Mouse (Mus musculus) ZHBTc4 (cell line): ENCODE results near the gene Cep128.

Source experiments
- DNase-seq: peaks from one replicate; pipeline ENCODE4 v3.0.0-alpha.2; 2011; ENCODE audit warnings: low read depth, low spot score

Cep128 gene

DNA sequence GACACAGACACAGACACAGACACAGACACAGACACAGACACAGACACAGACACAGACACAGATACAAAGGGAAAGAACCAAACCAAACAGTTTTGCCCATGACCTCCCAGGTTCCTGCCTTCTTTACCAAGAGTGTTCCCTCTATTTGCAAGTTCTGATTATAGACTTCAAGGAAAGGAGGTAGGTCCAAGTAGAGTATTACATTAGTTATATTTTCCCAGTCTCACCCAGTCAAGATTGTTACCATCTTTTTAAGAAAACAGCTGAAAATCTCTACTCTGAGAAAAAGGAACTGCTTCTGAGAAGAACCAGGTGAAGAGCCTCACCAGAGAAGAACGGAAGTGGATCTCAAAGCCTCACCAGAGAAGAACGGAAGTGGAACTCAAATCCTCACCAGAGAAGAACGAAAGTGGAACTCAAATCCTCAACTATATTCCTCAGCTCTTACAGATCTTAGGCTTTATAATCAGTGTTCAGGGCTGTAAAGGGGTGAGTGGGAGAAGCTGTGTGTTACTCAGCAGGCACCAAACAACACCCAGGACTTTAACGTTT, 200.8 kb downstream of the Cep128 start:
- no peak for DNase-seq

DNA sequence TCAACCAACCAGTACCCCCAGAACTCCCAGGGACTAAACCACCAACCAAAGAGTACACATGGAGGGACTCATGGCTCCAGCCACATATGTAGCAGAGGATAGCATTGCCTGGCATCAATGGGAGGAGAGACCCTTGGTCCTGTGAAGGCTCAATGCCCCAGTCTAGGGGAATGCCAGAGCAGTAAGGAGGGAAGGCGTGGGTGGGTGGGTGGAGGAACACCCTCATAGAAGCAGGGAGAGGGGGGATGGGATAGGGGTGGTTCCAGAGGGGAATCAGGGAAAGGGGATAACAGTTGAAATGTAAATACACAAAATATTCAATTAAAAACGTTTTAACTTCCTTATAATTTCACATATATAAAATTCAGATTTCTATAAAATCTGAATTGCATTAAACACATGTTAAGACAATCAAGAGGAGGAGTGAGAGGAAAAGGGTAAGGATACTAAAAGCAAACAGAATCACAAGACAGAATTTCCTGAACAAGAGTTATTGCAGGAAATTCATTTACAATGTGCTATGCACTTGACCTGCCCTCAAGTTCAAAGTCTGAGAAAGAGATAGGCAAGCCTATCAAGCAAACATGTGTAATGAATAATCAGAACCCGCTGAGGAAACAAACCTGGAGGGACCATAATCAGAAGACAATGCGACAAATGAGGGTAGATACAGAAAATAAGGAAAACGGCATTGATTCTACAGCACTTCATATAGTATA, 207.2 kb downstream of the Cep128 start:
- DNase-seq, result no peak

DNA sequence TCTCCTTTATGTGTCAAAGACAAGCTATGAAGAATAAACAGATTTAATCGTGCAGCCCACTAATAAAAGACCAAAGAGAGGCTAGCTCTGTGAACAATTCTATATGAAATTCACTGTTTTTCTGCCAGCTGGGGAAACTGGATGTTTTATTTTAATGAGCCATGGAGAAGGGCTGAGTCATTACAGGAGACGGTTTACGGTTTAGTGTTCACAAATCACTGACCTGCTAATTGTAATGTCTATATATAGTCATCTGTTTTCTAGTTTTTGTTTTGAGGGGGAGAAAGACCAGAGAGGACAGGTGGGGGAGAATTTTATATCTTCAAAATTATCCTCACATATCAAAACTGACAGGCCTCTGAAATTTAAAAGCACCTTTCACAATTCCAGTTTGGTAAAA, 212.6 kb downstream of the Cep128 start:
- DNase-seq, result no peak

DNA sequence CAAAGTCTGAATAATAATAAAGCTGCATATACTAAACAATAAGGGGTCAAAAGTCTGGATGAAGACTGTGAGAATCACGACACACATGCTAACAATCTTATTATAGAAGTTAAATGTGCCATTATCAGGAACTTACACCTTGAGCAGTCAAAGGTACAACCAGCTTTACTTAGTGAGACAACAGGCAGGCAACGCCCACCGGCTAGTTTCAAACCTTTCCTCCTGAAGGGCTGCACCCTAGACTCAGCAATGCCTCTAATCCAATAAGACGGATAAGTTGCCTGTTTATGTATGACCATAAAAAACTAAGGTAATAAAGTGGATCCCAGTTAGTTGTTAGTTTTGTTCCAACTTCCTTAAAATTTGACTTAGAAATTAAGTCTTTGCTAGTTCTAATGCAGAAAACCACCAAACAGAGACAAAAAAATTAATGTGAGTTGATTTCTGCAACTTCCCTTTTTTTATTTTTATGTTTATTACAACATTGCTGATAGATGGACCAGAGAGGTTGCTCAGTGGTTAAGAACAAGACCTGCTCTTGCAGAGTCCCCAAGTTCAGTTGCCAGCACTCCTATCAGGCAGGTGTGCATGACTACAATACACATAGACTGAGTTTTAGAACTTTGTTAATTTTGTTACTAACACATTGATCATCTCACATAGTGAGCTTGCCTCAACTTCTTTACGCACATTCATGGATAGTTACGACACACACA, 223.0 kb downstream of the Cep128 start:
- no peak for DNase-seq

DNA sequence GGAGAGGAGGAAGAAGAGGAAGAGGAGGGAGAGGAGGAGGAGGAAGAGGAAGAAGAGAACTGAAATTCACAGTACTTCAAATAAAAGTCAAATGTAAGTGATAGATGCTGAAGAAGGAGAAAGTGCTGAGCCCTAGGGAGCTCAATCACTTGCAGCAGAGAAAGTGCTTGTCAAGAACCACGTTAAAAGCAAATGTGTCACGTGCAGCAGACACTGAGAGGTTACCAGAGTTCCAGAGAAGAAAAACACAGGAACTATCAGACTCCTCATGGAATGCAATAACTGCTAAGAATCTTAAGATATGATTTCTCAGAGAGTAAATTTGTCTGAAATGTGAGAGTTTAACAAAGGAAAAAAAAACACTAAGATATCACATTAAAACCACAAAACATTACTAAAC, 225.7 kb downstream of the Cep128 start:
- no peak for DNase-seq

DNA sequence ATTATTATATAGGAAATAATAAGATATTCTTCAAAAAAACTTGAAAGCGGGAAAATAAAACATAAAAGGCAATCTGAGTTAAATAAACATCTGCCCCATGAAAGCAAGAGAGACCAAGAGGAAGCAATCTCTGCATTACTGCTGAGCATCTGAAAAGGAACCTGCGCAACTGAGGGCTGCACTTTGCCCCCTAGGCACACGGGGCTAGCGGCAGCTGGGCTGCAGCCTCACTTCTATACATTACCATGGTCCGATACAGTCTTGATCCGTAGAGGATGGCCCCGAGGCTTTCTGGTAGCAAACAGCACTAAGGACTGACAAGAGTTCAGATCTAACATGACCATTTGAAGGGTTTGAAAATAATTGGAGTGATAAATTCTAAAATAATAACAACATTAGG, 230.2 kb downstream of the Cep128 start:
- no peak for DNase-seq

DNA sequence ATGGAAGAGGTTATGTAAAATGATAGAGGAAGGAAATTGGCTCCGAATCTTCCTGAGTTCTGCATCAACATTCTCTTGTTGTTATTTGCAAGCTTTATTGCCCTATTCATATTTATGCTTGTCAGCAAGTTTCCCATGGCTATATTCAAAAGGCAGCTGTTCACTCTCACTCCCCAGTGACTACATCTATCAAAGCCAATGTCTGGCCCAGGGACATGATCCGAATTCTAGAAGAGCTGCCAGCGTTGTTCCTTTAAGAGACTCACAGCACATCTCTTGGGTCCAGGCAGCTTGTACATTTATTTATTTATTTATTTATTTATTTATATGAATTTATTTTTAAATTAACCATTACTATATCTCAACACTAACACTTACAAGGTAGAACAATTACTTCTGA, 235.1 kb downstream of the Cep128 start:
- DNase-seq, result no peak

DNA sequence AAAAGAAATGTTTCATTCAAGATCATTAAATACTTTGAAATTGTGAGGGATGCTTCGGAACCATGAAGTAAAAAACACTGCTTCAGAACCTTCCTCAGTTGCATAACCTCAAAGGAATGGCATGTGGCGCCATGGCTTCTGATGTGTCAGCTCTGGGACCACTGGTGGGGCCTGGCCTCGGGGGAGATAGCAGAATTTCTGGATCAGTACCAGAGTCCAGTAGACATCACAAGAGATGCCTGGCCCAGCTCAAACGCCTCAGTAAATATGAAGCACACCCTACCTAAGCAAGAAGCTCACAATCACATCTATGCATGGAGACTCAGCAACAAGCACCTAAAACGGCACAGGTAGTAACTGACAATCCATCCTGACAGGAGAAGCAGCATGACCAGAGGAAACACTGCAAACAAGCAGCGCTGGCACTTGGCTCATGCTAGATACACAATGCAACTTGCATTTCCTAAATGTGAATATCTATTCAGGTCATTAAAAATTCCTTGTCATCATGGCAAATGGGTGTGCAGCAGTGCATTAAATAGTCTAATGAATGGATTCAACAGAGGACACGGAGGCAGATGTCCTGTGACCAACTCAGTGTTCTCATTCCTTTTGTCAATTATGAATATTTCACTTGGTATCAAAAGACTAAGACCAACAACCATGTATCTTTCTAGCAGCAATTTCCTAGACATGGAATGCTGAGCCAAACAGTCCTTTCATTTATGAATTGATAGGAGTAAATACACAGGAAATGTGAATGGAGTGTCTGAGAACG, 249.3 kb downstream of the Cep128 start:
- DNase-seq, result no peak

DNA sequence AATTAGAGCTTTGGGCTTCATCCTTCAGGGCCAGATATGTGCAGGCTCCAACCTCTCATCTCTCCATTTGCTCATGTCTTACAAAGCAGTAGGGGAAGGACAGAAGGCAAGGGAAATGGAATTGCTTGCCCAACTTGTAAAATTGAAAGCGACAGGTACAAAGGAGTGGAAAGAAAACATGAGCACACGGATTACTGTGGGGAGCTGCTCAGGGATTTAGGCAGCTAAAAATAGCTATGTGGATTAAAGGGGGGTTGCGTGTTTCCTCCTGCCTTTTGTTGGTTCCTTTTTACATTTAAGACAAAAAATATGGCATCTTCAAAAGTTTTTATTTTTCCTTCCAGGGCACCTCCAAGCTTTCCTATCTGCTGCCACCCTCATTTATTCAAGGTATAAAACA, 269.2 kb downstream of the Cep128 start:
- no peak for DNase-seq

DNA sequence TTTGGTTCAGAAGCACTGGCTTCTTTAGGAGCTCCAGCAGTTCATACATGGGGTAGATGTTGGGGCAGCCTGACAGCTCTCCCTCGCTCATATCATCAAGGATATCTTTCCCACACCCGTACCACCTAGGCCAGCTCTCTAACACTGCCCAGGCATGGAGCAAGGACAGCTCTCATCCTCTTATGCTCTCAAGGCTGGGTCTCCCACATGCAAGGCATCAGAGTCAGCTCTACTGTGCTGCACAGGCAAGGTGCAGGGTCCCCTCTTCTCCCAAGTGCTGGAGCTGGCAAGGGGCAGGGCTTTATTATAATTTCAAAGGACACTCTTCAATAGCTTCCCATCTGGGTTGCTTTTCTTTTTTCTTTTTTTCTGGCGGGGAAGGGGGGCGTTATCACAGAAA, 280.9 kb downstream of the Cep128 start:
- DNase-seq, result no peak

DNA sequence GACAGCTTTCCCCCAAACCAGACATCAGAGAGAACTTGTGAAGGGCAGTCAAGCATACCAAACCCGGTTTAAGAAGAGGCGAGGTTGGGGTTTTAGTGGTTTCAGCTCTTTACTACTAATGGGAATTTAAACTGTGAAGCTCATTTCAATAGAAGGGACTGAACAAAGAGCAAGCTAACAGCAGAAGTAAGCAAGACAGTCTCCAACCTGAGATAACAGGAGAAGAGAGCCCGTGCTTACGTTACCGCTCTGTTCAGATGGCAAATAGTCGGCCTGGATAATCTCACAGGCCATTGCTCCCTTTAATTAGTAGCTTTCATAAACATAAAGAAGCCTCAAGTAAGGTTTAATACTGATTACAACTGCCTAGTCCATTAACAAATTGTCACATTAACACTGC, 286.3 kb downstream of the Cep128 start:
- DNase-seq, result no peak

DNA sequence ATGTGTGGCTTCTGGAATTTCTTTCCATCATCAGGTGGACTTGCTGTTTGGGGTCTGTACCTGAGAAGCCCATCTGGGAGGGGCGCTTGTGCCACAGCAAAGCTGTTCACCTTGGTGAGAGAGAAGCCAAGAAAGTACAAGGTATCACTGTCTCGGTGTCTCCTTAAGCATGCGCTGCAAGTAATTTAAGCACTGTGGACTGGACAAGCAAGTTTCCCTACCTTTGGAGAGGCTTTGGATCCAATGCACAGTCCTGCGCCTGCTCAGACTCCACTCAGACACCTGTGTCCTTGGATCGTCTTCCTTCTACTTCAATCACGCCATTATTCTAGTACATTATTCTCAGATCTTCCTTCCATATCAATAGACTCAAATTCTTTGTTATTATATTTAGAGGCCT, 288.0 kb downstream of the Cep128 start:
- DNase-seq, result no peak

DNA sequence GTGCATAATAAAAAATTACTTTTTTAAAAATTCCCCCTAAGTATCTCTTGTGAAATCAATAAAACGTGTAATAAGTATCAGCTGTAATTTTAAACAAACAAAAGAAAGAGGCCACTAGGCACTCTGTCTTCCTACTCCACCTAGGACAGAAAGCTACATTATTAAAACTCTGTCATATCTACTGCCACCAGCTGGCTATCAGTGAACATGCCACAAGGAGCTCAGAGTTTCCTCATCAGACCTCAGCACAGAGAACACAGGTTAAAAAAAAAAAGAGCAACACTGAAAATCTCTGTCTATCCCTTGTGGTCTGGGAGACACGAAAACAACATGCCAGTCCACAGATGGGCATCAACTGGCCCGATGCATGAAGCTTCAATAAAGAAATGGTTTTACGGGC, 295.9 kb downstream of the Cep128 start:
- DNase-seq, result no peak

DNA sequence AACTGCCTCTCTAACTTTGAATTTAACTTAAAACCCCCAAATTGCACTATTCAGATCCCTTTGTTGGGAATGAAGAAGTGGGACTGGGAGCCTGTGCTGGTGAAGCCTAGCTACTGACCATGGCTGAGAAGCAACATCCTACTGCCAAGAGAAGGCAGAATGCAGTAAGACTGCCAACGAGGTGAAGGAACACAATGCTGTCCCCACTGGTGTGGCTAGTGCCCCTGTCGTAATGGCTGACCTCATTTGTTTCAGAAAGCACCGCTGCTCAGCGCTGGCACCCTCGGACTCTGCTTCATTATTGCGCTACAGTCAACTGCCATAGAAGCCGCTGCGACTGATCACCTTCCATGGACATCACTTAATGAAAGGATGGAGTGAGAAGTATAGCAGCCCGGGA, 298.2 kb downstream of the Cep128 start:
- DNase-seq, result no peak

DNA sequence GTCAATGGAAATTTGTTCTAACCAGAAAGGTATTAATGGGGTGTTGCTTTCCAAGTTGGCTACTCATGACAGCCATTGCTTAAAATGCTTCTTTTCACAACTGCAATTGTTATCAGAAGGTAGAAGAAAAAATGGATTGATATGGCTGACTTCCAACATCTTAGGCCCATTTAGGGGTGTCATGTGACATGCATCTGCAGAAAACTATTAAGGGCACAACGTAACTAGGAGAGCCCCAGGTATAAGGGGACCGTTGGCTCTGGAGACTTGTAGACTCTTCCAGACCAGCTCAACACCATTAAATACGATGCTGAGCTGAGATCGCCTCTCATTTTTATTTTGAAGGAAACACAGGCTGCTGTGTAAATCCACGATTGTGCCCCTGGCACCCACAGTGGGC, 308.6 kb downstream of the Cep128 start:
- no peak for DNase-seq

DNA sequence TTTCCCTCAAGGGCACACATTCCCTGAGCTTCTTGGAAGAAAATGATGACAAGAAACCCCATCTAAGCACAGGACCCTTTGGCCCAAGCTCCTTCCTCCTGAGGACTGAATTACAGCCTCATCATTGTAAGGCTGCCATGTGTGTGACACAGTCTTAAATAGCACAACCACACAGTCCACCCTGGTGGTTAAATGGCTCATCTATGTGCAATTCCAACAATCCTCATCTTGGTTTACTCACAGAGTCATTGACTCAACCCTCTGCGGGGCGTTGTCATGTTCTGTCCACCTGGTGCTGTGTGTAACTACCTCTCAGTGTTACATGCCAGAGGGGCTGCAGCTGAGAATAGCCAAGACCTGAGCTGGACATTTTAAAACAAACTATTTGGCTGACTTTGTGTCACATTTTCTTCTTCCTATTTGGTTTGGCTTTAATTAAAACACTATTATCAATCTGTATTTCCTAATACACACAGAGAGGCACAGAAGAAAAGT, 313.6 kb downstream of the Cep128 start:
- no peak for DNase-seq

DNA sequence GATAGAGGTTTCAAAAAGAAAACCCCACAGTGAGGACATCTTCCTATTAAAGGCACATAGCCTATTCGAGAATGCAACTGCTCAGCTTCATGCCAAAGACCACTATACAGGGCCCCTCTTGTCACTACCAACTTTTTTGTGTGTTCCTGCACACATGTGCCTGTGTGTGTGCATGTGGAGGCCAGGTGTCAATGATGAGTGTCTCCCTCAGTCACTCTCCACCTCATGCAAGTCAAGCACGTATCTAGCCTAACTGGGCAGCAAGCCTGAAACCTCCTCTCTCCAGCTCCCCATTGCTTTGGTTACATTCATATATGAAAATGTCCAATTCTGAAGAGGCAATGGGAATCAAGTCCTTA, 317.1 kb downstream of the Cep128 start:
- no peak for DNase-seq

DNA sequence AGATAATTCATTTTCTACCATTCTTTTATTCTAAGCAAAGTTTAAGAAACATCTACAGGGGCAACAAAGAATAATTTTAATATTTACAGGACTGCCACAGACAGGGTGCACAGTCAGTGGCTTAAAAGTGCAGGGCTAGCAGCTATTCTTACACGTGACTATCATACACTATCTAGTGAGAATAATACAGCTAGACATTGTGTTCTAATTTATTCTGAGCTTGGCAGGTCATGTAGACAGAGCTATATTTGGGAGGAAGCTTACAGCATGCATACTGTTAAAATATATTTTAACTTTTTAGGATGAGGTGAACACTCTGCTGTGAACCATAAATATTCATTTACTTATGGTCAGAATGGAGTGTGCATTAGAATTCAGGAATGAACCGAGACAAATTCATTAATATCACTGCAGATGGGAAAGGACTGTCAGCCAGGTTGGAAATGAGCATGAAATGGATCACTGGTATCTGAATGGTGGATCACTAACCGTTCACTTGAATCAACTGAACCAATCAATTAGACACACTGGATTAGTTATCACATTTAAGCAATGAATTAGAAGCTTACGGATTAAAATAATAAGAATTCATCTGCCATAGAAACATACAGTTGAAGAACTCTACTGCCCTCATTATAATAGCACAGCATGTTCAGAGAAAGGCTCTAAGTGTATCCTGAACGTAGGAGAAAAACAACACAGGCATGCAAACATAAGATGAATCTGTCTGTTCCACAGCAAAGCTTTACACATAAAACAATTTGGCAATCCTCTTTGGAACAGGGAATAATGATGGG, 317.7 kb downstream of the Cep128 start:
- DNase-seq, result no peak

DNA sequence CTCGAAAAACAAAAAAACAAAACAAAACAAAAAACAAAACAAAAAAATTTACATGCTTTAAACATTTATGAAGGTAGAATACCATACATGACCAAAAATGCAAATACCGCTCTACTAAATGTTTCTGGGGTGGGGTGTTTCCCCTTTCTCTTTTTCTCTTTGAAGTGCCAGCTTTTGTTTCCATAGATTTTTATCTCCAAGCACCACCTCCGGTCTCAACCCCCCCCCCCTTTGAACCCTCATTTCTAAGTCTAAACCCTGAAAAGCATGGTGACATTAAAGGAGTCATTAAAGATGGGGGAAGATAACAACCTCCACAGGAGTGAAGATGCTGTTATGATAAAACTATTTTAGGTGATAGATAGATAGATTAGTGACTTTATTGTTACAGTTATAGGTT, 318.8 kb downstream of the Cep128 start:
- DNase-seq, result no peak

DNA sequence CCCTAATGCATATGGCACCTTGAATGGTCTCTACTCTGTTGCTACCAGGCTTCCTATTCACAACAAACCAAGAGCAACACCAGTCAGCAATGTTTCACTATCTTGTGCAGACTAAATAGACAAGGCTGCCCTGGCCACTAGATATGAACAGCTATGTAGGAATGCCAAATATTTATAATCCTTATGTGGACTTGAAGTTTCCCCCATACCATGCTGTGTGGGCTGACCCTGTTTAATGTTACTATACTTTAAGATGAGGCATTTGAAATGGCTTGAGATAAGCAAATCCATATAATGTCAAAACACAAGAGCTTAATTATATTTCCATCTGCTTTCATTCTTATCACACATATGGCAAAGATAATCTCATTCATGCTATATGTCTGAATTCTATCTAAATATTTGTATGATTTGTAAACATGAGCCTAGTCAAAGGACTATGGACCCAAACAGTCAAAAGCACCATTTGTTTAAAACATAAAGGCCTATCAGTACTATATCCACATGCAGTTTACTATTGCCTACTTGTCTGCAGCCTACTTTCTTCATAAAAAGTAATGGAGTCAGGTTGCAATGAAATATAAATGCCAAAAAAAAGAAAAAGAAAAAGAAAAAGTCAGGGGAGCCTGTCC, 319.7 kb downstream of the Cep128 start:
- no peak for DNase-seq
